Mouse (Mus musculus): ENCODE measurements around the gene Psap.

DNA sequence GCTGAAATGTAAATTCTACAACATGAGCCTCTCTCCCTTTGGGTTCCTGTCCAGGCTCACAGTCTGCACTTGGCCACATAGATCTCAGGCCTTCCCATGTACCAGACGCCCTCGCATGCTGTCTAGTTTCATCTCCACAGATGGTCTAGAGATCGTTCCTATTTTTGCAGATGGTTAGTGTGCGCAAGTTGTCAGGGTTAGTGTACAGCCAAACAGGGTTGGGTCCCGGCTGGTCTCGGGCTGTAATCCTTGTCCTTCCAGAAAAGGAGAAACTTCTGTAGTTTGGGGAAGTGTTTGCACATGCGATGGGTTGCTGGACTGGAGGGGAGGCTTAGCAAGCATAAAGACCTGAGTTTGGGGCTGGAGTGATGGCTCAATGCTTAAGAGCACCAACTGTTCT, 9.1 kb downstream of the Psap start:
- TF ChIP-seq CTCF (IDR thresholded peaks at IDR 0.05; ENCODE audit: low read depth), result no peak
- TF ChIP-seq EP300 (IDR thresholded peaks at IDR 0.05; ENCODE audit: low read depth), result no peak

All from liver, embryonic 14.5 days (tissue).